Mouse (Mus musculus): Measurements from ENCODE around the gene AC134908.4. TPM values are rescaled to one million over a fixed set of nuclear protein-coding genes. Genes with fewer than 3 reads are reported as not detected.

Gene AC134908.4
- total RNA-seq, 4 experiments from 2014 or later, result not detected

- no peak for DNase-seq
Observed at GRCm38 (mm10) chr17:25830806-25831431, 35.5 kb upstream of the AC134908.4 start.

- DNase-seq, result no peak
Observed at GRCm38 (mm10) chr17:25830200-25830753, 34.8 kb upstream of the AC134908.4 start.

GRCm38 (mm10) chr17:25829558-25830017 lies 34.1 kb upstream of the AC134908.4 start:
- DNase-seq, result no peak

- peak; percentile 72 for DNase-seq
Observed at GRCm38 (mm10) chr17:25828712-25829557, 33.5 kb upstream of the AC134908.4 start, which contains the start of gene Jmjd8. TSS of gene Jmjd8 (plus strand) at chr17:25828867.

- DNase-seq, result no peak
Observed at GRCm38 (mm10) chr17:25828223-25828594, 32.8 kb upstream of the AC134908.4 start.

GRCm38 (mm10) chr17:25827546-25828222 lies 32.2 kb upstream of the AC134908.4 start:
- DNase-seq, result no peak

- DNase-seq, result no peak
Observed at GRCm38 (mm10) chr17:25827011-25827410, 31.6 kb upstream of the AC134908.4 start.

- DNase-seq, result no peak
Observed at GRCm38 (mm10) chr17:25825984-25826570, 30.6 kb upstream of the AC134908.4 start.

- no peak for DNase-seq
Observed at GRCm38 (mm10) chr17:25825311-25825710, 29.9 kb upstream of the AC134908.4 start.

GRCm38 (mm10) chr17:25824362-25825142 lies 29.1 kb upstream of the AC134908.4 start:
- DNase-seq, result no peak

GRCm38 (mm10) chr17:25823452-25823851 lies 28.0 kb upstream of the AC134908.4 start, which contains the start of gene Wdr24:
TSS of gene Wdr24 (plus strand) at chr17:25823627.
- peak; percentile 65 for DNase-seq

- DNase-seq, result no peak
Observed at GRCm38 (mm10) chr17:25818851-25819780, 23.7 kb upstream of the AC134908.4 start.

GRCm38 (mm10) chr17:25817662-25818061 lies 22.2 kb upstream of the AC134908.4 start:
- no peak for DNase-seq

GRCm38 (mm10) chr17:25813471-25813870 lies 18.0 kb upstream of the AC134908.4 start:
- DNase-seq, result peak; percentile 70

- no peak for DNase-seq
Observed at GRCm38 (mm10) chr17:25810890-25811289, 15.4 kb upstream of the AC134908.4 start.

- no peak for DNase-seq
Observed at GRCm38 (mm10) chr17:25809606-25810340, 14.3 kb upstream of the AC134908.4 start.

- DNase-seq, result peak; percentile 83
Observed at GRCm38 (mm10) chr17:25808789-25809605, 13.5 kb upstream of the AC134908.4 start, which contains the start of gene Fbxl16. TSS of gene Fbxl16 (plus strand) at chr17:25809085.

GRCm38 (mm10) chr17:25808028-25808427 lies 12.6 kb upstream of the AC134908.4 start:
- DNase-seq, result no peak
